Mouse (Mus musculus) c-Kit-positive CD71-positive TER-119-negative erythroid progenitor cells, embryonic 14.5 days (primary cell): ENCODE data around the gene S1pr5.
"Not testable (repeated sequence)": the region's sequence is repeated elsewhere in the genome, so short reads cannot be mapped to it uniquely, and the experiment has no call there.

Experiments used
- DNase-seq: peaks from one replicate; pipeline ENCODE4 v3.0.0-alpha.2; 2013; ENCODE audit warnings: low read depth

The S1pr5 gene

DNA sequence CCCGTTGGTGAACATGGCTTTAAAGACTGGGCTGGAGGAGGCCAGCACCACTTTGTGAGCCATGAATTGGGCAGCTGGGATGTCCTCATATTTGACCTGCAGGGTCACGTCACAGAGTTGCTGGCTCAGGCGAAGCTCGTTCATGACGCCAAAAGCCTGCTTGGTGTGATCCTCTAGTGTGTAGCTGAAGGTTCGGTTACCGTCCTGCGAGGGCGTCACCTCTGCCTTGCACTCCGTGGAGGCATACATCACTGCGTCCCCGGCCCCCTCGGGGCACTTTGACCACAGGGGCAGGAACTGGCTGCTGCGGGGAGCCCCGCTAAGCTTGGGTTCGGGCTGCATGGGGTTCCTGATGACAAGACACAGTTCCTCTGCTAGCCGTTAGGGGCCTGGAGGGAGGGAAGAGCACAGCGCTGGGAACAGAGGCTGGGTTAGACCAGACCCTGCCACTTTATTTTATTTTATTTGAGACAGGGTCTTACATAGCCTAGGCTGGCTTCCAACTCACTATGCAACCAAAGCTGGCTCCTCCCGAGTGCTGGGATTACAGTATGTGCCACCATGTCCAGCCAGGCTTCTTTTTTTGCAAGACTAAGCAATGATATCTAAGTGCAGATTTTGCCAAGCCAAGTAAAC lies 10.8 kb downstream of the S1pr5 start:
- DNase-seq = no peak

DNA sequence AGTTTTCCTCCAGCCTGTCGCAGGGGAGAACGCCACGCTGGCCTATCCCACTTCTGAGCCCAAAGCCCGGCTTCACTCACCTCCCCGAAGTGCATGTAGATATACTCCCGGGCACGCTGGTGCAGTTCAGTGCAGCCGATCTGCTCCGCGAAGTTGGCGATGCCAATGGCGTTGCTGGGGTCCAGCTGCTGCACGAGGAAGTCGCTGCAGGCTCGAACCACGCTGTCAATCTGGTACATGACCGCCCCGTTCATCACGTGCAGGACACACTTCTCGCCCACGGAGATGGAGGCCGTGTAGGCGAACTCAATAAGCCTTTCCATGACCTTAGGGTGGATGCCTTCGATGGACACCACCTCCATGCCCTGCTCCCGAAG lies 11.3 kb downstream of the S1pr5 start:
- DNase-seq = no peak

DNA sequence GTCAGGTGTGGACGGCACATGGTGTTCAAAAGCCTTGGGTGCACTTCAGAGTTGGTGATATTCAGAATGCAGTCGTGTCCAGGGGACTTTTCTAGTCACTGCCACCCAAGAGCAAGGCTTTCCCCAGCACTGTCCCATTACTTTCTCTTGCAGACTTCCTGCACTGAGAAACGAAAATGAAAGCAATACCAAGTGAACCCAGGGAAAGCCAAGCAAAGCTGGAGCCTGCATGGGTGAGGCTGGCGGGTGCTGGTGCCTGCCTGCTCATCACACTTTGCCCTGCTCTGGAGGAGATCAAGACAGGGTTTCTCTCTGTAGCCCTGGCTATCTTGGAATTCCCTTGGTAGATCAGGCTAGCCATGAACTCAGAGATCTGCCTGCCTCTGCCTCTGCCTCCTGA lies 12.9 kb downstream of the S1pr5 start:
- DNase-seq = no peak

DNA sequence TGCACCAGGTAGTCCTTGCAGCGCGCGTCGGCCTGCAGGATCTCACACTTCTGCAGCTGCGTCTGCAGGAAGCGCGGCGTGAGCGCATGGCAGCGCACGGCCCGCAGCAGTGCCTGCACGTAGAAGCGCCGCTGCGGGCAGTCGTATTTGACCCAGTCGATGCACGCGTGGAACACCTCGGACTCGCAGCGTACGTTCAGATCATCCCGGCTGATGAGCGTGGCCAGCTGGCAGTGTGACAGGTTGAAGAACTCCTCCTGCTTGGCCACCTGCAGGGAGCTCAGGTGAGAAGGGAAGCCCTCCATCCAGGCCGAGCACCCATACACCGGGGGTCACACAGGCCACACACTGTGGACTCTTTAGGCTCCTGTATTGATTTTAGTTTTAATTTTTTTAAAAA lies 14.4 kb downstream of the S1pr5 start:
- no peak for DNase-seq

DNA sequence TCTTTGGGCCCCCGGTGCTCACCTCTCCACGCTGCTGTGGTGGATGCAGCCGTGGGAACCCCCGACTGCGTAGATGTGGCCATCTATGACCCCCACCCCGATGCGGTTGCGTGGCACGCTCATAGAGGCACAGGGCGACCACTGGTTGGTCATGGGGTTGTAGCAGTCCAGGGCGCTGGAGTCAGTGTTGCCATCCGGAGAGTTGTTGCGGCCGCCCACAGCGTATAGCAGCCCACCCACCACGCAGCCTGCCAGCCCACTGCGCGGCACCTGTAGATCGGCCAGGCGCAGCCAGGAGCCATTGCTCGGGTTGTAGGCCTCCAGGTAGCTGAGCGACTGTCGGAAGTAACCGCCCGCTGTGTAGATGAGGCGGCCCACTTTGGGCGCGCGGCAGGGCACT lies 14.9 kb downstream of the S1pr5 start:
- DNase-seq = no peak

DNA sequence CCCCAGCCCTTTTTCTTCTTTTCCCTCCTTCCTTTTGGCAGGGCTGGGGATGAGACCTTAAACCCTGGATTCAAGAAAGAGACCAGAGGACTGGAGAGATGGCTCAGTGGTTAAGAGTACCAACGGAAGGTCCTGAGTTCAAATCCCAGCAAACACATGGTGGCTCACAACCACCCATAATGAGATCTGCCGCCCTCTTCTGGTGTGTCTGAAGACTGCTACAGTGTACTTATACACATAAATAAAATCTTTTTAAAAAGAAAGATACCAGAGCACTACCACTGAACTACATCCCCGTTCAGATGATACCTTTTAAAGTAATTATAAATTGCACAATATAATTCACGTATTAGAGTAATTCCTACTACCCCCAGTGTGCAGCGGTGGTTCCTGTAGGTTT lies 15.4 kb downstream of the S1pr5 start:
- no peak for DNase-seq

DNA sequence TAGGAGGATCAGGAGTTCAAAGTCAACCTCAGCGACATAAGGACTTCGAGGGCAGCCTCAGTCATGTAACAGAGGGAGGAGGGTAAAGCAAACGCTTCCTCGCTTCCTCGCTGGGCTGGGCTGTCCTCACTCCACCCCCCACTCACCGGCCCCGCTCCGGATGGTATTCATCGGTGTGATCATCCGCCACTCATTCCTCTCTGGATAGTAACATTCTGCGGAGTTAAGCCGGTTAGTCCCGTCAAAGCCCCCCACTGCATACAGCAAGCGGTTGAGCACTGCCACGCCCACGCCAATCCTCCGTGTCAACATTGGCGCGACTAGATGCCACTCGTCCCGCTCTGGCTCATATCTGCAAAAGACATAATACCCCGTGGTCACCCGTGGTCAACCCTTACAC lies 16.7 kb downstream of the S1pr5 start:
- no peak for DNase-seq

DNA sequence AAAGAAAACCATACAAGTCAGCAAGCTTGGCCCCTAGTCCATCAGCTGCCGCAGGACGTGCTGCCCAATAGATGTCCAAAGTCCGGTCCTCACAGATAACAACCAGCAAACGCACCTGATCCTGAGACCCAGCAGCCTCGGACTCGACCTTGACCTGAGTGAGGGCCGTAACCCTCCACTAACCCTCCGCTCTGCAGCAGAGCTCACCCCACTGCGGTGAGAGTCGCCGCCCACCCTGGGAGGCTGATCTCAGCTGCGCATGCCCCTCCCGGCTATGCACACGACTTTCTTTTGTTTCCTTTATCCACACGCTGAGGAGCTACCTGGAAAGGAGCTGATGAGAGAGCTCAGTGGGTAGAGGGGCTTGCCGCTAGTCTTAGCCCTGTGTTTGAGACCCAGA lies 20.9 kb downstream of the S1pr5 start:
- DNase-seq = no peak

DNA sequence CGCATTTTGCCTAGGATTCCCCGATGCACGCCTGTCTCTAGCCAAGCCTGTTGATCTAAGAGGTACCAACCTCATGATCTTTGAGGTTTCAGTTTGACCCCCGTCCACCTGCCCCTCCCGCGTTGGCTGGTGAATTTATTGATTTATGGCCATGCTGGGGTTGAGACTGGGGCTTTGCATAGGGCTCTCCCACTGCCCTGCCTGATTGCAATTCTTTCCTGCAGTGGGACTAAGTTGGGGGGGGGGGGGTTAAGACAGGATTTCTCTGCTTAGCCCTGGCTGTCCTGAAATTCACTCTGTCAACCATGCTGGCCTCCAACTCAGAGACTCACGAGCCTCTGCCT lies 22.9 kb downstream of the S1pr5 start:
- no peak for DNase-seq

DNA sequence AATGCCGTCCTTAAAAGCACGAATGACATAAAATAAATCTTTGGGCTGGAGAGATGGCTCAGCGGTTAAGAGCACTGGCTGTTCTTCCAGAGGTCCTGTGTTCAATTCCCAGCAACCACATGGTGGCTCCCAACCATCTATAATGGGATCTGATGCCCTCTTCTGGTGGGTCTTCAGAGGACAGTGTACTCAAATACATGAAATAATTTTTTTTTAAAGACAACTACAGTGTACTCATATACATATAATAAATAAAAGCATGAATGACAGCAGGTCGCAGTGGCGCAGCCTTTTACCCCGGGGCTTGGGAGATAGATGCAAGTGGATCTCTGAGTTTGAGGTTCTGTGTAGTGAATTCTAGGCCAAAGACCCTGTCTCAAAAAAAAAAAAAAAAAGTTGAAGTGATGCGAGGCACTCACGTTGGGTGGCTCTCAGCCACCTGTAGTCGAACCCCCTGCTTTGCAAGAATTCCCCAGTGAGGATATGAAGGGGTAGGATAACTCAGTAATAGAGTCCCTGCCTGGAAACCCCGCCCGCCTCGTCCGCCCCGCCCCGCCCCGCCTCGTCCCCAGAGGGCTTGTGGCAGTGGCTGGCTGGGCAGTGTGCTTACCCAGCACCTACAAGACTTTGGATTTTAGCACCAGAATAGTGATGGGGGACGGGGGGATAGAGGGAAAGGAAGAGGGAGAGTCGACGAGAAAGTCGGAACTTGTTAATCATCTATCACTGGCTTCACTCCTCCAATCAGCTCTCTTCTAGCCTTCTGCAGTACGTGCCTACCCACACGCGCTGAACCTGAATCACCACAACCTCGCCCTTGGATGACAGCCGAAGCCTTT lies 23.4 kb downstream of the S1pr5 start:
- DNase-seq = no peak

DNA sequence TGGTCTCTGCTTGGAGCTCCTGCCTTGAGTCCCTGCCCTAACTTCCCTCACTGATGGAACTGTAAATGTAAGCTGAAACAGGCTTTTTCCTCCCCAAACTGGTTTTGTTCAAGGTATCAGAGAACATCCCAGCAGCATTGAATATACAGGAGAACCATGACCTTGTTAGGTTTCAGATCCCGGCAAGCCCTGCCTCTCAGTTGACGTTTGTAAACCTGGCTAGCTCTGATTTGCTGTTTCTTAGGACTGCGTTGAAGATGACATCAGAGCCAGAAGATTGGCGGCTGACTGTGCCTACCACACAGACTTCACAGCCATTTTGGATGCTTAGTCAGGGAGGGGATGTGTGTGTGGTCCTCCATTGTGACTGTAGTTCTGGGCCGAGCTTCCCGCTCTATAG lies 24.3 kb downstream of the S1pr5 start:
- no peak for DNase-seq

DNA sequence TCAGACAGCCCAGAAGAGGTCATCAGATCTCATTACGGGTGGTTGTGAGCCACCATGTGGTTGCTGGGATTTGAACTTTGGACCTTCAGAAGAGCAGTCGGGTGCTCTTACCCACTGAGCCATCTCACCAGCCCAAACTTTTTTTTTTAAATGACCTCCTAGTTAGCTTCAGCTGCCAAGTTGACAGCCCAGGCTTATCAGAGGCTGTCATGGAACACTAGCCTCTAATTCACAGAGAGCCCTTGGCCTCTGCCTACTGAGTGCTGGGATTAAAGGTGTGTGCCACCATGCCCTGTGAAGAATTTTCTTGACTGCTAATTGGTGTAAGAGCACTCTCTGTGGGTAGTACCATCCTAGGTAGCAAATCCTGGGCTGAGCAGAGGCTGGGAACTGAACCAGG lies 24.8 kb downstream of the S1pr5 start:
- not testable (repeated sequence) for DNase-seq

DNA sequence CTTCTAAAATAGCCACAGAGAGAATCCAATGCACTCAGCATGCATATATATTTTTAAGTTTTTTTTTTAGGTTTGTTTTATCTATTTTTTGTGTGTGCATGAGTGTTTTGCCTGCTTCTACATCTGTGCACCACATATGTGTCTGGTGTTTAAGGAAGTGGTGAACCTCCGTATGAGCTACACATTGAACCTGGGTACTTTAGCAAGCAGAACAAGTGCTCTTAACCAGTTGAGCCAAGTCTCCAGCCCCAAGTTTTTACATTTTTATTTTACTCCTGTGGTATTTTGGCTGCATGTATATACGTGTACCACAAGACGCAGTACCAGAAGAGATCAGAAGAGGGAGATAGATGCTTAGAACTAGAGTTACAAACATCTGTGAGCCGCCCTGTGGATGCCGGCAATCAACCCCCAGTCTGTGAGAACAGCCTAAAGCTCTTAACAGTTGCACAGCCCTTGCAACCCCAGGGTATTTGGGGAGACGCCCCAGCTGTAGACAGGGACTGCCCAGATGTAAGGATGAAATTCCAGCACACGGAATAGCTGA lies 26.8 kb downstream of the S1pr5 start:
- DNase-seq = peak; percentile 81

DNA sequence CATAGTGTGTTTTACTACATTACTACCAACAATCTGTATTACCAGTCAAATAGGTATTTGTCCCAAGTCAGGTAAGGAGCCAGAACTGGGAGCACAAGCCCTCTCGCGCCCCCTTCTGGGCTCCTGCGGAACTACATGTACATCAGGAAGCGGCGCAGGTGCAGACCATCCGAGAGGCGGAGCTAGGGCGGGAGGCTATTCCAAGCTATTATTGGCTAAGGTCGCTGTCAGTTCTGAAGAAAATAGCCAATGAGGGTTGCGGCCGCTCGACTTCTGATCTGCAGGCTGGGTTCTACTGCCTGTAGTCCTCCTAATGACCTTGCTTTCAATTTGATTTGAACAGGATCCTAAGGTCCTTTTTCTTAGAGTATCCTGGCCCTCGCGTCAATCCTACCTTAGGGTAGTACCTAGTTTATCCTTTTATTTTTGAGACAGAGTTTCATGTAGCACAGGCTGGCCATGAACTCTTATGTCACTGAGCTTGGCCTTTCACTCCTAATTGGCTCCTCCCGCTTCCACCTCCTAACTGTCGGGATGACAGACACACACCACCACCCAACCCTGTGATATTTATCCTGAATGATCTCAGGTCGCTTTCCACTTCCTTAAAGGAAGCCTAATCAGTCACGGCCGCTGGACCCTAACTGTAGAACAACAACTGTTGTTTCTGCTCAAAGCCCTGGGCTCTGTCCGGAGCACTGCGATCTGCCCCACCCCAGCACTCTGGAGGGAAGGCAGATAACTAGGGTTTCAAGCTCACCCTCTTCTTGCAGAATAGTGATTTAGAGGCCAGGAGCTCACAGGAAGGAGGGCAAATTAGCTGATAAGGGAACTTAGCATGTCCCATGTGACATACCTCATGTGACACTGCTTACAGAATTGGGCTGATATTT lies 27.5 kb downstream of the S1pr5 start:
- peak; percentile 94 for DNase-seq

DNA sequence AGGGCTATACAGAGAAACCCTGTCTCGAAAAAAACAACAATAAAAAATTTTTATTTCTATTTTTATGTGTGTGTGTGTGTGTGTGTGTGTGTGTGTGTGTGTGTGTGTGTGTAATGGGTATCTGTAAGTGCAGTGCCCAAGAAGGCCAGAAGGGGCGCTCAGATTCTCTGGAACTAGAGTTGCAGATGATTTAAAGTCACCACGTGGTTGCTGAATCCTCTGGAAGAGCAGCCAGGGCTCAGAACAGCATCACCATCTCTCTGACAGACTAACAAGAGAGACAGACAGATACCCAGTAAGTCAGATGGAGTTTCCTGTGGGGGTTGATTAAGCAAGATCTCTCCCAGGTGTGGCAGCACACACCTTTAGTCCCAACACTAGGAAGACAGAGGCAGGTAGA lies 28.4 kb downstream of the S1pr5 start:
- DNase-seq = no peak

DNA sequence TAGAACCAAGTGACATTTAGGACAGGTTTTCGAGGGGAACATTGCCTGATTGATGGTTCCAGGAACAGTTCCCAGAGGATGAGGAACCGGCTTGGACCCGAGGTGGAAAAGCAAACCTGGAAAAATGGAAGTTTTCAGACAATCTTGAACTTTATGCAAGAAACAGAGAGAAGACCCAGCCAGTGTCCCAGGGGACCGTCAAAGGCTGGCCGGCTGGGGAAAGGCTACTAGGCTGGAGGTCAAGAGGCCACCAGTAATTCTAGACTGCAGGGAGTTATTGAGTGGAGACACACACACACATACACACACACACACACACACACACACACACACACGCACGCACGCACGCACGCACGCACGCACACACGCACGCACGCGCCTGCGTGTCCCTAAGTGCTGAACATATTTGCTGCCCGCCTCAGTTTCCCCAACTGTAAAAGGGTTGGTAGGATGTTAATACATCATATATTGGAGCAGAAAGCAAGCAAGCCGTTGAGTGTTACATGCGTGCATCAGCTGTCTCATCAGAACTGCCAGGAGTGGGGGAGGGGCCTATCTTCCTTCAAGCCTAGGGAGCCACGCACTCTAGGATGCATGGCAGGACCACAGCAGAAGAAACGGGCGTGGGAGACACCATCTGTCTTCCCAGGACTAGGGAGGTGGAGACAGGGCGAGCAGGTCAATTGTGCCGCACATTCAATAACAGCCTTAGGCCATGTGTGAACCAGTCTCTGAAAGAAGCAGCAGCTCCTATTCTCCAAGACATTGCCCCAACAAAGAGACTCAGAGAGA lies 32.0 kb downstream of the S1pr5 start:
- DNase-seq = no peak

DNA sequence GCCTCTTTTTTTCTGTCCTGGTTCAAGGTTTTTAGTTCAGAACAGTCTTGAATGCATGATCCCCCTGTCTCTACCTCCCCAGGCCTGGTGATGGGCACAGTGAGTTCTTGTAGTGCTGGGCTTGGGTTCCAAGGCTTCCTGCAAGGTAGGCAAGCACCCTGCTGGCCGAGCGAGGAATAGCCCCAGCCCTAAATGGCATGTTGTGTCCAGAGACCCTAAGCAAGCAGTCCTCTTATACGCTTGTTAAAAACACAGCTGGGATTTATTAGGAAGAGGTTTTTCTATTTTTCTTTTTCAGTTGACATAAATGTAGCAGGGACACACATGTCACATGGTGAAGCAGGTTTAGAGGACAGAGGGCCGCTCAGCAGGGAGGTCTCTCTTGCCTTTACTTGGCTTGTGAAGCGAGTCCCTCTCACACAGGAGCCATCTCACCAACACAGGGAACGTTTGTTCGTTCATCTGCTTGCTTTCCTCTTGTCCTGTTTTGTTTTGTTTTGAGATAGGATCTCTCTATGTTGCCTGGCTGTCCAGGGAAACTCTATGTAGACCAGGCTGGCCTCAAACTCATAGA lies 34.5 kb downstream of the S1pr5 start:
- DNase-seq = no peak

DNA sequence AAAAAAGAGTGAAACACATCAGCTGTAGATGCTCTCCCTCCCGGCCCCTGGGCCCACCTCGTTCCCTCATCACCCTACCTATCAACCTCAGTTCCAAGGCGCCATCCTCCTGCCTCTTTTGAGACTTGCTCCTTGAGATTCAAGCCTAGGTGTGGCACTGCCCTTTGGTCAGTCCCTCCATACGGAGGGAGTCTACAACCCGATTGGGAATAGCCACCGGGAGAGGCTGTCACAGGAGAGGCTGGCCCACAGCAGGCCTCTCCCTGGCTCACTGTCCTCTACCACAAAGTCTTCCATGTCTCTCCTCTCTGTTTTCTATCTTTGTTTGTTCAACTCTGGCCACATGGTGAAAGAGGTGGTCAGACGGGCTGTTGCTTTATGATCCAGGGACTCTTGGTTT lies 36.6 kb downstream of the S1pr5 start:
- DNase-seq = no peak

DNA sequence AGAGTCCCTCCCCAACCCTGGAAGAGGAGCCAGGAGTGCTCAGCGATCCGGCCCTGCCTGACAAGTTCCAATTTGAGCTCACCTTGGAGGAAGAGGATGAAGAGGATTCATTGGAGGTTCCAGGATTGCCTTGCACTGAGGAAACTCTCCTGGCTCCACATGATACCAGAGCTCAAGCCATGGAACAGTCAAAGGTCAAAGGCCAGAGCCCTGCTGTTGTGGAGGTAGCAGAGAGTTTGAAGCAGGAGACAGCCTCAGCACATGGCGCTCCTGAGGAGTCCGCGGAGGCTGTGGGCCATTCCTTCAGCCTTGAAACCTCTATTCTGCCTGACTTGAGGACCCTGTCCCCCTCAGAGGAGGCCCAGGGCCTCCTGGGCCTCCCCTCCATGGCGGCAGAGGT lies 37.4 kb downstream of the S1pr5 start:
- DNase-seq = no peak

DNA sequence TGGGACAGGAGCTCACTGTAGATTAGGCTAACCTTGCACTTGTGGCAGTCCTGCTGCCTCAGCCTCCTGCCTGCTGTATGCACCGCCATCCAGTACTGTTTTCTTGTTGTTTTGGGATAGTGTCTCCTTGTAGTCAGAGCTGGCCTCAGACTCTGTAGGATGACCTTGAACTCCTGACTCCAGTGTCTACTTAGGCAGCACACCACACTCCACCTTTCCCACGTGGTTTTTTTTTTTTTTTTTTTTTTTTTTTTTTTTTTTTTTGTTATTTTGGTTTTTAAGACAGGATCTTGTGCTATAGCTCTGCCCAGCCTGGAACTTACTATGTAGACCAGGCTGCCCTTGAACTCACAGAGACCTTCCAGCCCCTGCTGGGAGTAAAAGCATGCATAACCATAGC lies 39.6 kb downstream of the S1pr5 start:
- DNase-seq = no peak

DNA sequence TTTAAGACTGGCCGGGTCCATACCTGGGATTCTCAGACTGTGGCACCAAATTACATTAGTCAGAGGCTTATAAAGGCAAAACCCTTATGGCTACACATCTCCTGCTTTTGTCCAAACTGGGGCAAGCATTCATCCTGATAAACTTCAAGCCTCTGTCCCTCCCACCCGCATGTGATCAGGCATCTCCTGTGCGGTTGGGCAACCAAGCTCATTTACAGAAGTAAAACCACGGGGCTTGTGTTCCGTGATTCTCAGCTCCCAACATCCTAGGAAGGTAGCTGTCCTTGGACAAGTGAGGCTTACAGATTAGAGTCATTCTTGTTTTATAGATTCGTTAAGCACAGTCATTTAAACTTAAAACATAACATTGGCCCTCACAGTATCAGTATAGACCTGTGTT lies 41.4 kb downstream of the S1pr5 start:
- DNase-seq = no peak
